Mouse (Mus musculus) embryonic facial prominence, embryonic 12.5 days (tissue): Measurements from ENCODE around the gene Tgfbr3. TPM values are rescaled to one million over a fixed set of nuclear protein-coding genes. Genes with fewer than 3 reads are reported as not detected.

ENCODE experiments used
- ATAC-seq: fragments of 200-750 bp; cut with Nextera tagmentation; 2 replicates; pipeline ENCODE4 v1.8.0; 2017; ENCODE audit not compliant: insufficient number of reproducible peaks, insufficient read depth, low FRiP score, low TSS enrichment
- H3K27ac ChIP-seq: fragments of 300-500 bp; sonication (generic); 2 replicates; pipeline ENCODE4 v1.5.1; 2016; ENCODE audit warnings: mild to moderate bottlenecking
- H3K27me3 ChIP-seq: fragments of 300-500 bp; sonication (generic); 2 replicates; pipeline ENCODE4 v1.6.1; 2016; ENCODE audit warnings: mild to moderate bottlenecking, moderate library complexity
- H3K36me3 ChIP-seq: fragments of 300-500 bp; sonication (generic); 2 replicates; pipeline ENCODE4 v1.6.1; 2016; ENCODE audit warnings: mild to moderate bottlenecking
- H3K4me1 ChIP-seq: fragments of 300-500 bp; sonication (generic); 2 replicates; pipeline ENCODE4 v1.6.1; 2016
- H3K4me2 ChIP-seq: fragments of 300-500 bp; sonication (generic); replicated peaks from 2 replicates; pipeline ENCODE4 v1.6.1; 2016; ENCODE audit warnings: mild to moderate bottlenecking, moderate library complexity
- H3K4me3 ChIP-seq: fragments of 300-500 bp; sonication (generic); 2 replicates; pipeline ENCODE4 v1.5.1; 2016; ENCODE audit warnings: mild to moderate bottlenecking
- H3K9ac ChIP-seq: fragments of 300-500 bp; sonication (generic); 2 replicates; pipeline ENCODE4 v1.6.1; 2016; ENCODE audit warnings: mild to moderate bottlenecking, moderate library complexity
- H3K9me3 ChIP-seq: fragments of 300-500 bp; sonication (generic); 2 replicates; pipeline ENCODE4 v1.6.1; 2016; ENCODE audit warnings: mild to moderate bottlenecking, moderate library complexity
- WGBS: fragments of 180-500 bp; shearing (Covaris S2); methylation state at CpG from one replicate; pipeline ENCODE4 v1.1.7; 2016; 5-methylcytosine and 5-hydroxymethylcytosine counted together
- polyA plus RNA-seq: library from polyadenylated mRNA; unstranded; fragments of >200 nt; fragmentation: Nextera tagmentation; extraction: Ambion mirVana; gene quantifications from 2 replicates; pipeline ENCODE4 v1.2.1, GENCODE M21; 2016

Gene Tgfbr3
- polyA plus RNA-seq, 1 experiment from 2014 or later, result 25.3 TPM

- no peaks in the 10 kb centered on the region for H3K36me3 ChIP-seq
- 80% methylated on average over 12 of the region's 12 CpGs for WGBS
- H3K9me3 ChIP-seq, result no peaks in the 10 kb centered on the region
- no peak overlapping the region for H3K4me2 ChIP-seq
- no peak overlapping the region for H3K4me3 ChIP-seq
- no peak for ATAC-seq
- no peak overlapping the region for H3K9ac ChIP-seq
- H3K4me1 ChIP-seq, result no peaks in the 10 kb centered on the region
- no peak overlapping the region for H3K27ac ChIP-seq
- no peaks in the 10 kb centered on the region for H3K27me3 ChIP-seq
These were observed 227.1 kb downstream of the Tgfbr3 start for GRCm38 (mm10) chr5:107062229-107062852.

DNA sequence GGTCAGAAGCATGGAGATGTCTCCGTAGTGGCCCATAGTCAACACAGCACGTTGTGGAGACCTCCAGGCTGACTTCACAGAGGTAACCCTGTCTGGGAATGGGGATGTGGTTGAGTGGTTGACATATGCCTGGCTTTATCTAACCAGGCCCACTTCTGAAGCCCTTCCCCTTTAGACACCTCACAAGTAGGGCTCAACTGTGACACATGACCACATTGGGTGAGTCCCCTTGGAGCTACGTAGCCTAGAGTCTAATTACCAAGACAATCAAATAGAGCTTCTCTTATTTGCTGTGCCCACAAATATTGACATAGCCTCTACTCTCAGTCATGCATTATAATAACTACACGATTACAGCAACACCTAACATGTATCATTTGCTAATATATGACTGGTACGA lies 229.9 kb downstream of the Tgfbr3 start:
- H3K4me3 ChIP-seq, result no peak overlapping the region
- no peaks in the 10 kb centered on the region for H3K27me3 ChIP-seq
- H3K9ac ChIP-seq, result no peak overlapping the region
- ATAC-seq, result no peak
- H3K9me3 ChIP-seq, result no peaks in the 10 kb centered on the region
- no peaks in the 10 kb centered on the region for H3K36me3 ChIP-seq
- peaks cover 5% of the 10 kb centered on the region; the same call in 1 of the 2 replicates for H3K4me1 ChIP-seq
- WGBS, result 86% methylated on average over 5 of the region's 5 CpGs
- no peak overlapping the region for H3K4me2 ChIP-seq
- no peak overlapping the region for H3K27ac ChIP-seq

DNA sequence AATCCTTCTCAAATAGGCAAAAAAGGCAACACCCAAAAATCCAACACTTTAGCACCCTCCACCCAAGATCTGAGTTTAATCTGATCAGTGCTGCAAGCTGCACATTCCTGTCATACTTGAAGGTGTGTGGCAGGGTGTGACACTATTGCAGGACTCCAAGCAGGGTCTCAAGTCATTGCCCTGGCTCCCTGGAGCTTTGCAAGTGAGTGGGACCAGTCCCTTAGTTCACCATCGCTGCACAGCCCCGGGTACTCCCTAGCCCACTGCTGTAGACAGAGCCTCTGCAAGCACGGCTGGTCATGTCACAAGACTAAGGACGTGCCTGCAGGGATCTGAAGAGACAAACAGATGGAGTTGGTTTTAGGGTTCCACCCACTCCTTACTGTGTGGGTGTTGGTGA lies 230.8 kb downstream of the Tgfbr3 start:
- Histone ChIP-seq H3K36me3 (no peaks in the 10 kb centered on the region), H3K4me3 (no peak overlapping the region), H3K9me3 (no peaks in the 10 kb centered on the region), H3K27me3 (no peaks in the 10 kb centered on the region), H3K27ac (no peak overlapping the region), H3K4me2 (no peak overlapping the region), H3K4me1 (peaks cover 5% of the 10 kb centered on the region; the same call in 1 of the 2 replicates), H3K9ac (no peak overlapping the region)
- ATAC-seq, result no peak
- 74% methylated on average over 4 of the region's 4 CpGs for WGBS

Other genes with a start within 250 kb of the Tgfbr3 start
- 4.8 and 5.2 TPM in 2 replicates for gene Brdt, start 41.5 kb upstream of the Tgfbr3 start, polyA plus RNA-seq
- gene Ephx4, start 113.1 kb upstream of the Tgfbr3 start, polyA plus RNA-seq, result 1.5 and 1.6 TPM in 2 replicates
- not detected in 2 replicates for gene Lpcat2b, start 141.9 kb upstream of the Tgfbr3 start, polyA plus RNA-seq
- gene Btbd8, start 148.4 kb upstream of the Tgfbr3 start, polyA plus RNA-seq, result 6.6 and 7.0 TPM in 2 replicates
- gene Gm42669, start 218.0 kb upstream of the Tgfbr3 start, polyA plus RNA-seq, result 0.50 and 0.72 TPM in 2 replicates
- gene 1700028K03Rik, start 245.1 kb upstream of the Tgfbr3 start, polyA plus RNA-seq, result 0.08 and 0.11 TPM in 2 replicates